Mouse (Mus musculus) left cerebral cortex, postnatal 36 days (tissue): ENCODE data around the gene Fam214b. TPM values are rescaled to one million over a fixed set of nuclear protein-coding genes. Genes with fewer than 3 reads are reported as not detected.

Experiments used
- DNase-seq, 2 experiments: peaks; one replicate each; pipeline ENCODE4 v3.0.0; 2021 to 2022; ENCODE audit warnings: low spot score in 2 of 2, mixed read lengths in 1 of 2
- intact Hi-C: fragments of 180-260 bp; cut with DNase I; formaldehyde crosslinking; loops from one replicate; pipeline ENCODE4 v1.15.1; 2025
- total RNA-seq, 2 experiments: library from RNA; stranded (reverse); gene quantifications; 2 replicates each; pipeline ENCODE4 v1.2.3; 2021

Fam214b gene
- total RNA-seq, 2 experiments from 2014 or later = 34.8 to 43.0 TPM

GRCm38 (mm10) chr4:43040881-43041547 lies 5.0 kb downstream of the Fam214b start:
- DNase-seq = no peak

GRCm38 (mm10) chr4:43040114-43040572 lies 5.9 kb downstream of the Fam214b start:
- peak; percentile 91 for DNase-seq
- intact Hi-C loops = loop anchor here (5.0 kb wide), 1 partner anchor 342 kb away; the partner anchor contains the start of gene Rusc2

More at GRCm38 (mm10) chr4:43040881-43041547, 5.0 kb downstream of the Fam214b start:
- intact Hi-C loops = loop anchor here (5.0 kb wide), 1 partner anchor 341 kb away; the partner anchor contains the start of gene Rusc2

DNA sequence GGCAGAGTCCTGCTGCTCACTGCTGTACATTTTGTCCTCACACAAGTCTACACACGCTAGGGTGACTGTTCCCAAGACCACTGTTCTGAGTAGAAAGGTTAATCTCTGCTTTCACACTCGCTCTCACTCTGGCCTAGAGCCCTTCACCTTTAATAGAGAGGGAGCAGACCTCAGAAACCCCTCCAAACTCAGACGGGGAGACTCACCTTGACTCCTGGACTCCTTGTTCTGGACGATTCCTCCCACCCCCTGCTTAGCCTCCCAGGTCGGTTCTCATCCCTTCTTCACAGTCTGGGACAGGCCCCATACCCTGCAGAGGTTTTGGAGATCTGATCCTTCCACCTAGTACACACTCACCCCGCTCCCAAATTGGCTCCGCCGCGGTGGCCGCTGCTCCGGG lies 6.4 kb downstream of the Fam214b start:
- no peak for DNase-seq
- intact Hi-C loops = loop anchor here (5.0 to 10.0 kb wide), 2 partner anchors 343 to 525 kb away; partner anchors contain the start of genes Creb3, Rusc2 and Tln1

DNA sequence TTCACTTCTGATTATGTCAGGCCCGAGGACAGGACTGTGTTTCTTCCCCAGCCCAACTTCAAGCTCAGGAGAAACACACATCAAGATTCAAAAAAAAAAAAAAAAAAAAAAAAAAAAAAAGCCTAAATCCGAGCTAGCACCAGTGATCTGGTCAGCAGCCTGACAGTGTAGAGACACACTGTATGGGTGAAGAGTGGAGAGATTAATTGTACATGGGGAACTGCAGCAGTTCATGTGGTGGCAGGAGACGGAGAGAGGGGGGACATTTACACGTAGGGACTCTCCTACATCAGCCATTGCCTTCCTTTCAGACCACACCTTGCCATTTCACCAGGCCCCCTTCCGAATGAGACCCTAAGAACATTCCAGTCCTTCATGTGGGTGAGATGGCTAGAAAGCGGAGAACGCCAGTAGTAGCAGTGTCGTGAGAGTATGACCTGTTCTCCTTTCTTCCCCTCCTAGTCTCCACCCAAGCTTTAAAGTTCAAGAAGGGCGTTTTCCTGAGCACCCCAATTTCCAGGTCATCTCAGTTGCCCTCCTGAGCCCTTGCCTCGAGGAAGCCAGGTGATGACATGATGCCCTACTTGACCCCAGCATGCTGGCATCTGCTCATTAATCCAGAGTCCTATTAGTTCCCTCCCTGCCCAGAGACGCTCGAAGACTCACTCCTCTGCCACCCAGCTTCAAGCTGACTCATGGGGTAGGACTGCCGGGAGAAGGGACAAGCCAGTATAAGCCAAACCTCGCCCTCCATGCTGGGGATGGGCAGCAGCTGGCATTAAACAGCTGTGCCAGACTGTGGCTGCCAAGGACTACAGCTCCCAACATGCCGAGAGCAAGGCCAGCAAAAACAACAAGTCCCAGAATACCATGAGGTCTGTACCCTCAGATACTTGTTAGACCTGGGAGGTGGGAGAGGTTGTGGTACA lies 7.2 kb downstream of the Fam214b start:
- DNase-seq = peak; percentile 55 to 66
- intact Hi-C loops = loop anchor here (10.0 kb wide), 1 partner anchor 526 kb away; the partner anchor contains the start of genes Creb3 and Tln1

GRCm38 (mm10) chr4:43037860-43038566 lies 8.0 kb downstream of the Fam214b start:
- no peak for DNase-seq
- intact Hi-C loops = loop anchor here (10.0 kb wide), 1 partner anchor 527 kb away; the partner anchor contains the start of genes Creb3 and Tln1

DNA sequence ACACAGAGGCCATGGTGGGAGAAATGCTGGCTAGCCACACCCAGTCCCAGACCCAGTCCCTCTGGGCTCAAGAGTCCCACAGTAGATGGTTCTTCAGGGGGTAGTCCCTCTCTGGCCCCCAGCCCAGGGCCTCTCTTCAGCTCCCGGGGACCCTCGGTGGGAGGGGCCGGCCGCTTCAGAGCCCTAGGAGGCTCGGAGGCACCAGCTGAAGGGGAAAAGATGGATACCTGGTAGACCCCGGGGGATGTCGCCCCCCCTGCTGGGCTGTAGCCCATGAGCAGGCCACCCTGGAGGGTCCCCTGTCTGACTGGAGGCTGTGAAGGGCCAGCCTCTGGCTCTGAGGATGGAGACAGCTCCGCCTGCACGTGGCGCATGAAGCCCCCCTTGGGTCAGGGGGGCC lies 9.7 kb downstream of the Fam214b start:
- no peak for DNase-seq
- intact Hi-C loops = loop anchor here (10.0 kb wide), 1 partner anchor 528 kb away; the partner anchor contains the start of genes Creb3 and Tln1

DNA sequence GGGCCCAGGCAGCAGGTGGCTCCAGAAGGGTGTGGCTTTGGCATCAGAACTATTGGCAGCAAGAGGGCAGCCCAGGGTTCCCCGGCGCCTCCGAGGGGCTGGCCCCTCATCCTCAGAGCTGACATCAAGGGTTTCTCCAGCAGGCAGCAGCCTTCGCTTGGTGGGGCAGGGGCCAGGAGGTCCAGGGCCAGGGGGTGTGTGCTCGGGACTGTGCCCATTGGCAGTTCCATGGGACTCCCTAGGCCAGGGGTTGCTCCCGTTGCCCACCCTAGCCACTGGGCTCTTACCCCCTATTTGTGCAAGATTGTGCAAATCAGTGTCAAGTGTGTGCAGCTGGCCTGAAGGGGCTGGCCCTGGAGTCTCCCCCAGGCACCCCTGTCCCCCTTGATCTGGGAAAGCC lies 10.2 kb downstream of the Fam214b start:
- intact Hi-C loops = loop anchor here (10.0 kb wide), 1 partner anchor 529 kb away; the partner anchor contains the start of genes Creb3 and Tln1

GRCm38 (mm10) chr4:43033481-43033880 lies 12.5 kb downstream of the Fam214b start:
- no peak for DNase-seq
- intact Hi-C loops = loop anchor here (10.0 kb wide), 1 partner anchor 531 kb away; the partner anchor contains the start of genes Creb3 and Tln1

More for the DNA sequence above, 10.2 kb downstream of the Fam214b start:
- DNase-seq = no peak

GRCm38 (mm10) chr4:43032501-43032900 lies 13.5 kb downstream of the Fam214b start:
- intact Hi-C loops = loop anchor here (10.0 kb wide), 1 partner anchor 532 kb away; the partner anchor contains the start of genes Creb3 and Tln1
- DNase-seq = no peak

DNA sequence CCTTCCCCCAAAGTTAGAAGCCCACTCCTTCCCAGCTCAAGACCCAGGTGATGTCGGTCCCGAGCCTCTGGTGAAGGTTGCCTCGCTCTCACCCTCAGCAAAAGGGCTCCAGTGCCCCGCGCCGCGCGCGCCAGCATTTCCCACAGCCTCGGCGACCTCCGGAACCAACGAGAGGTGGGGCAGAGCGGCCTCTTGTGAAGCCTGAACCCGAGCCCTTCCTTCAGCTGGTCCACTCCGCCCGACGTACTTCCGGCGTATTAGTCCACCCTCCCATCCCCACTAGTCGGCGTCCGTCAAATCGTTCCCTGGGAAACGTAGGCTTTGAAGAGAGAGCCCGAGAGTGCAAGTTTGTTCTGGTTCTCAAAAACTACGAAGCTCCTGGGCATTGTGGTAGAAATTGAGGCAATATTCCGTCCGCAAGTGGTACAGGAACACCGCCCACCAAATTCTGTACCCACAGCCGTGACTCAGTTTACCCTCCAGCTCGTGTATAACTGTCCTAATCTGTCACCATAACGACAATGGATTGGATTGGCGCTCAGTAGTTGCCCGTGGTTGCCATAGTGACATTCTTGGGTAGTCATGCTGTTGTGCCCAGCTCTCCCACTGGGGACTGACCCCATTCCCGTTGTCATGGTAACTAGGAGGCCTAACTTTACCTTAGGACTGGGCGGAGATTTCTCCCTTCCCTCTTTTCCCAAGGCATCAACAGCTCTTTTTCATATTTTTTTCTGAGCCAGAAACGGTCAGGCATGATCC lies 14.6 kb downstream of the Fam214b start, which contains the start of gene Stoml2:
Gene Stoml2, minus strand, starts transcription at position 474 of the 759 bp plus-strand sequence.
- intact Hi-C loops = loop anchor here (10.0 kb wide), 1 partner anchor 533 kb away; the partner anchor contains the start of genes Creb3 and Tln1
- DNase-seq = peak; percentile 91 to 92

DNA sequence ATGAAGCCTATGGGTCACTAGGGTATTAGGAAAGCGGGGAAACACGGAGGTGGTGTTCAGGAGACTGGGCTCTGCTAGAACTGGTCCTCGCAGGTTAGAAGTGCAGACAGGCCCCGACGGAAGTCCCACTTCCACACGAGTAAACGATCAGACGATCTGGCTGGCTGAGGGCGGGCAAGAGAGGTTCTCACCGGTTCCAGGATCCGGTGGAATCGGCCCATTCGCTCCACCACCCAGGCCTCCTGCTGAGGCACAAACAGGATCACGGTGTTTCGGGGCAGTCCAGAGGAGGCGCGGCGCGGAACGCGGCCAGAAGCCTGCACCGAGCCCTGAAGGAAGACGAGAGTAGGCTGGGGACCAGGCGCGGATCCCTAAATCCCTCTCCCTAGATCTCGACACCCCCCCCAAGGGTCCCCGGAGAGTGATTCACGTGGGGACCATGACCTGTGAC lies 15.2 kb downstream of the Fam214b start:
- intact Hi-C loops = loop anchor here (10.0 kb wide), 1 partner anchor 534 kb away; the partner anchor contains the start of genes Creb3 and Tln1
- no peak for DNase-seq

- intact Hi-C loops = loop anchor here (10.0 kb wide), 1 partner anchor 534 kb away; the partner anchor contains the start of genes Creb3 and Tln1
- no peak for DNase-seq
Observed at GRCm38 (mm10) chr4:43030352-43030751, 15.7 kb downstream of the Fam214b start.

GRCm38 (mm10) chr4:43029749-43030148 lies 16.3 kb downstream of the Fam214b start:
- intact Hi-C loops = loop anchor here (10.0 kb wide), 1 partner anchor 535 kb away; the partner anchor contains the start of genes Creb3 and Tln1
- DNase-seq = no peak

DNA sequence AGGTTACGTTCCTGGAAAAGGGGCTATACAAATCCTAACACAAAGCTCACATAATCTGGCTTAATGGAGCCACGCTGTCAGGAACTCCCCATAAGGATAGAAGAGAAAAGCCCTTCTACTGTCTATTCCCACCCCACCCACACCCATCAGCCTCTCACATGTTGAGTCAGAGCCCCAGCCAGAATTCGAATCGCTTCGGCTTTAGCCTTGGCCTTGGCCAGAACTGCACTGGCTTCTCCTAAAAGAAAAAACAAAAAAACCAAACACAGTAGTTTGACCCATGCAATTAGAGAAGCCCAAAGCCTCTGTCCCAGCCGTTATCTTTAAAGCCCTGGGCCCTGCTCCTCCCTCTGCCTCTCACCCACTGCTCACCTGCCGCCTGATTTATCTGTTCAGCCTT lies 16.9 kb downstream of the Fam214b start:
- no peak for DNase-seq
- intact Hi-C loops = no loop called here

DNA sequence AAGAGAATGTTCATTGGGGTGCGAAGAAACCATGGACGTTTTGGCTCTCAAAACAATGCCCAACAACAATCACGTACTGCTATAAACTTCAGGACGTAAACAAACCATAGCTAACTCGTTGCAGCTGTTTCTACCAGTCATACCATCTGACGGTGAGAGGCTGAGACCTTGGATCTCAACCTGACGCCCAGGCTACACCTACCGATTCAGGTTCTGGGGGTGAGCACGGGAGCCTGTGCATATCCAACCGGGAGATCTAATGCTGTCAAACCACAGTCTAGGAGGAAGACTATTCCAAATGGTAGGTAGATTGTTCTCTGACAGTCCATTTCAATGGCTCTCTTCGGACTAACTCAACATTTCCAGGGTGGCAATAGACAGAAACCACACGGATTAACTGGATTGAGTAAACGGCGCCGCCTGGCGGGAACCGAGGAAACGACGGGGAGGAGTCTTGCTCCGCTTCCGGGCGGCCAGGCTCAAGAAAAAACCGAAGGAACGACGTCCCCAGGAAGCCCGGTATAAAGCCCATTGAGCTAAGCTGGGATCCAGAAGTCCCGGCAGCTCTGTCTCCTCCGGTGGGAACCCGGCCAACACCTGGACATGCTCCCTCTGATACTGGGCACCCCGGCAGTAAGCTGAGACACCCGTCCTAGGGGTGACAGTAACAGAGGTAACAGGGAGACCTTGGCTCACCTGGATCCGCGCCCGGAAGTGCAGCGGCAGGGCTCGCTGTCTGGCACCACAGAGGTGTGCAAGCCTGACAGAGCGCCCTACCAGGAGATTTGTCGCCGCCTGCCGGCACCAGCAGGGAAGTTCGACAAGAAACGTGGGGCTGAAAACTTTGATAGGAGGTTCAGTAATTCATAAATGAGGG lies 20.7 kb downstream of the Fam214b start, which contains the start of gene Pigo:
Gene Pigo, minus strand, starts transcription at position 736 of the 877 bp plus-strand sequence.
- peak; percentile 95 for DNase-seq
- intact Hi-C loops = no loop called here

GRCm38 (mm10) chr4:43024673-43025072 lies 21.3 kb downstream of the Fam214b start:
- intact Hi-C loops = no loop called here
- DNase-seq = no peak

DNA sequence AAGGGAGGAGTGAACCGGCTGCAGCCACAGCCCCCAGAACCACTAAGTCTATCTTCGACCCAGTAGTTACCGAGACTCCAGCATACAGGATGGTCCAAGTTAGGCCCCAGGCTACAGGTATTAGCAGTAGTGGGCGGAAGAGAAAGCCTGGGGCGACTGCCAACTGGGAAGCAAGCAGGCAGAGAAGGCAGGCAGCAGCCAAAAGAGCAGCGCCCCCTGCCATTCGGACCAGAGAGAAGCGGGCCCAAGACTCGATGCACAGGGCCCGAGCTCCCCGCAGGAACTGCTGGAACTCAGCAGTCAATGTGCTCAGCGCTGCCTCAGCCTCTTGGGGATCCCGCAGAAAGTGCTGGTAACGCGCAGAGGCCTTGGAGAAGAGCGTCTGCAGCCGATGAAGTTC lies 24.7 kb downstream of the Fam214b start:
- no peak for DNase-seq
- intact Hi-C loops = no loop called here
